Mouse (Mus musculus) urinary bladder, postnatal 4 days (tissue): ENCODE results near the gene Ankrd2.
"Not testable (repeated sequence)": the region's sequence is repeated elsewhere in the genome, so short reads cannot be mapped to it uniquely, and the experiment has no call there.

Experiments
- DNase-seq, 2 experiments: peaks; one replicate each; pipeline ENCODE4 v3.0.0; 2021 to 2022; ENCODE audit warnings: low spot score in 2 of 2

The Ankrd2 gene

GRCm38 (mm10) chr19:42054255-42054654 is 18.5 kb downstream of the Ankrd2 start:
- no peak for DNase-seq

GRCm38 (mm10) chr19:42055881-42056280 is 20.1 kb downstream of the Ankrd2 start:
- no peak for DNase-seq

GRCm38 (mm10) chr19:42056719-42057409 is 21.1 kb downstream of the Ankrd2 start:
- no peak for DNase-seq

GRCm38 (mm10) chr19:42058426-42058825 is 22.6 kb downstream of the Ankrd2 start:
- DNase-seq = no peak

GRCm38 (mm10) chr19:42061443-42061842 is 25.6 kb downstream of the Ankrd2 start:
- DNase-seq = no peak

- DNase-seq = no peak
These were observed 32.8 kb downstream of the Ankrd2 start for GRCm38 (mm10) chr19:42068441-42069240.

- DNase-seq = no peak
These were observed 33.4 kb downstream of the Ankrd2 start for GRCm38 (mm10) chr19:42069241-42069525.

GRCm38 (mm10) chr19:42071221-42071620 is 35.4 kb downstream of the Ankrd2 start:
- DNase-seq = no peak

GRCm38 (mm10) chr19:42071886-42072608 is 36.2 kb downstream of the Ankrd2 start:
- DNase-seq = no peak

- DNase-seq = no peak
These were observed 37.0 kb downstream of the Ankrd2 start for GRCm38 (mm10) chr19:42072802-42073201.

- no peak for DNase-seq
These were observed 39.3 kb downstream of the Ankrd2 start for GRCm38 (mm10) chr19:42075051-42075450.

- no peak for DNase-seq
These were observed 40.2 kb downstream of the Ankrd2 start for GRCm38 (mm10) chr19:42075992-42076391.

- no peak for DNase-seq
These were observed 42.8 kb downstream of the Ankrd2 start for GRCm38 (mm10) chr19:42078566-42078965.

- no peak for DNase-seq
These were observed 43.2 kb downstream of the Ankrd2 start for GRCm38 (mm10) chr19:42079006-42079405.

- DNase-seq = no peak
These were observed 44.1 kb downstream of the Ankrd2 start for GRCm38 (mm10) chr19:42079950-42080349.

- DNase-seq = no peak
These were observed 44.7 kb downstream of the Ankrd2 start for GRCm38 (mm10) chr19:42080469-42080868.

GRCm38 (mm10) chr19:42081613-42082012 is 45.8 kb downstream of the Ankrd2 start:
- not testable (repeated sequence) for DNase-seq

- no peak for DNase-seq
These were observed 49.9 kb downstream of the Ankrd2 start for GRCm38 (mm10) chr19:42085690-42086089.

- peak; percentile 82 to 88 for DNase-seq
These were observed 50.4 kb downstream of the Ankrd2 start, which contains the start of gene Morn4 for GRCm38 (mm10) chr19:42086166-42086565. Gene Morn4 (minus strand): TSS chr19:42086357.

- peak; percentile 39 to 63 for DNase-seq
These were observed 53.4 kb downstream of the Ankrd2 start for GRCm38 (mm10) chr19:42089103-42089747.

GRCm38 (mm10) chr19:42089748-42090595 is 54.2 kb downstream of the Ankrd2 start, which contains the start of gene Pi4k2a:
Gene Pi4k2a (plus strand): TSS chr19:42090470.
- peak; percentile 98 to 99 for DNase-seq
